Mouse (Mus musculus) olfactory bulb, adult 2 months (tissue): ENCODE data around the gene Cby3.

Source experiments
- CTCF ChIP-seq: fragments of 200-500 bp; IDR thresholded peaks from 2 replicates; pipeline ENCODE4 v1.5.1; 2012; ENCODE audit warnings: low read depth, mild to moderate bottlenecking, low read length, moderate library complexity; ENCODE audit not compliant: insufficient read depth
- POLR2A ChIP-seq: fragments of 200-500 bp; IDR thresholded peaks from 2 replicates; pipeline ENCODE4 v1.6.1; 2012; ENCODE audit warnings: mild to moderate bottlenecking, low read depth, low read length, moderate library complexity; ENCODE audit not compliant: insufficient read depth

DNA sequence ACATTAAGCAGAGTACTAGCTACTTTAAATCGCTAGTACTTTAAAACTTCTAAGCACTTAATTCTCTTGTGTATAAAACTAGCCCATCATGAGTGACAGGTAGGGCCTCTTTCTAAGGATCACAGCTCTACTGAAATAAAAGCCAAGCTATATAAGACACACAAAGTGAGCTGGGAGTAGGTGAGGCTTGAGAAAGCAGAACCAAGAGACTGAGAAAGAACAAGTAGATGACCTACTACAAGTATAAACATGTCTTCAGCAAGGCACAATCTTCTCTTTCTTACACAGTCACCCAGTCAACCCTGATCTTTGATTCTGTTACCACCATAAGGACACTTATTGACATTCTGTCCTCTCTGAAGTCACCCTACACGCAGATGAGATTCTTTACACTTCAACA is 41.5 kb upstream of the Cby3 start:
- TF ChIP-seq CTCF (no peak), POLR2A (no peak)
